17 mouse cellular contexts compared by ENCODE assay signal in the genomic region with DNA sequence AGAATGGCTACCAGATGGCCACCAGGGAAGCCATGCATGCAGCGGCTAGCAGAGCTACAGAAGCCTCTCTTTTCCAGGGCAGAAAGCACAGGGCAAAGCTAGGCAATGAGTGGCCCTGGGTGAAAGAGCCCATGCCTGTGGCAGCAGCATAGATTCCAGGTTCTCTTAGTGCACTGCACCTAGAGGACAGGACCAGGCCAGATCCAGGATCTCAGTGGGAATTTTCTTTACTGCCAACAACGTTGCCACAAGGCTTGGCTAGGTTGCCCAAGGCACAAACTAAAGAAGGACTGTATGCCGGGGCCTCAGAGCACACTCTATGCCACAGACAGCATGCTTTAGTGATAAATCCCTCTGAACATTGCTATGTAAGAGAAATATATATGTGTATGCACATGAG.
"Had no signal": no experiment of that assay in that cellular context is flagged by ENCODE, and none has a peak within 500 bp of the region (broad histone marks: within the 10 kb centered on the region; RNA-seq: fewer than 3 reads in every experiment).

No protein-coding gene starts in this region.

- H3K27ac ChIP-seq: neural tube, embryonic 12.5 days; neural tube, embryonic 13.5 days; neural tube, embryonic 15.5 days; stomach, embryonic 15.5 days; stomach, postnatal 0 days had no signal

- H3K4me1 ChIP-seq: stomach, embryonic 15.5 days had no signal

- H3K36me3 ChIP-seq: neural tube, embryonic 12.5 days; neural tube, embryonic 13.5 days; neural tube, embryonic 15.5 days; stomach, embryonic 15.5 days had no signal

- H3K9ac ChIP-seq: neural tube, embryonic 12.5 days; neural tube, embryonic 13.5 days; neural tube, embryonic 15.5 days; stomach, embryonic 15.5 days had no signal

- H3K4me3 ChIP-seq: neural tube, embryonic 12.5 days; neural tube, embryonic 13.5 days; neural tube, embryonic 15.5 days; stomach, embryonic 15.5 days had no signal

- H3K27me3 ChIP-seq: neural tube, embryonic 12.5 days; neural tube, embryonic 13.5 days; neural tube, embryonic 15.5 days; stomach, embryonic 15.5 days had no signal

- DNase-seq: retina, postnatal 1 day; right cerebral cortex, adult 18-20 months; right cerebral cortex, postnatal 14 days; right cerebral cortex, postnatal 25 days; right cerebral cortex, postnatal 4 days; spleen, adult 18-20 months; thymus, adult 18-20 months; thymus, adult 2 months; thymus, postnatal 14 days; thymus, postnatal 25 days; thymus, postnatal 36 days; thymus, postnatal 4 days had no signal
